Mouse (Mus musculus) liver, adult 2 months (tissue): Measurements from ENCODE around the gene Ppm1h. TPM values are rescaled to one million over a fixed set of nuclear protein-coding genes. Genes with fewer than 3 reads are reported as not detected.

Experiments used
- DNase-seq: peaks from one replicate; pipeline ENCODE4 v3.0.0-alpha.2; 2011; ENCODE audit warnings: low read depth, low spot score; ENCODE audit errors: extremely low read depth
- H3K27ac ChIP-seq: fragments of 200-500 bp; replicated peaks from 2 replicates; pipeline ENCODE4 v1.5.1; 2012; ENCODE audit warnings: low read depth, mild to moderate bottlenecking, control low read depth, inconsistent platforms, low read length; ENCODE audit not compliant: insufficient read depth
- H3K27me3 ChIP-seq: fragments of 200-500 bp; 2 replicates; pipeline ENCODE4 v1.6.1; 2012; ENCODE audit warnings: mild to moderate bottlenecking, moderate library complexity, low read length, inconsistent platforms; ENCODE audit not compliant: control insufficient read depth, insufficient read depth
- H3K36me3 ChIP-seq: fragments of 200-500 bp; 2 replicates; pipeline ENCODE4 v1.6.1; 2012; ENCODE audit warnings: low read length, inconsistent platforms; ENCODE audit not compliant: control insufficient read depth, insufficient read depth
- H3K4me1 ChIP-seq: fragments of 200-500 bp; 2 replicates; pipeline ENCODE4 v1.6.1; 2011; ENCODE audit warnings: low read length; ENCODE audit not compliant: control insufficient read depth, insufficient read depth
- H3K4me3 ChIP-seq: fragments of 200-500 bp; 2 replicates; pipeline ENCODE4 v1.5.1; 2011; ENCODE audit warnings: low read depth, mild to moderate bottlenecking, control low read depth, low read length, moderate library complexity; ENCODE audit not compliant: insufficient read depth
- H3K79me2 ChIP-seq: fragments of 200-500 bp; 2 replicates; pipeline ENCODE4 v1.6.1; 2012; ENCODE audit warnings: inconsistent platforms, mild to moderate bottlenecking, low read length, moderate library complexity; ENCODE audit not compliant: control insufficient read depth, insufficient read depth
- H3K9ac ChIP-seq: fragments of 200-500 bp; 2 replicates; pipeline ENCODE4 v1.6.1; 2012; ENCODE audit warnings: low read depth, mild to moderate bottlenecking, control low read depth, inconsistent platforms, low read length
- CTCF ChIP-seq: fragments of 200-500 bp; IDR thresholded peaks from 2 replicates; pipeline ENCODE4 v1.5.1; 2011; ENCODE audit warnings: low read depth, low read length, control low read depth
- POLR2A ChIP-seq: fragments of 200-500 bp; IDR thresholded peaks from 2 replicates; pipeline ENCODE4 v1.6.1; 2011; ENCODE audit warnings: low read length, control low read depth; ENCODE audit not compliant: insufficient read depth; ENCODE audit errors: extremely low read depth
- WGBS: fragments of 180-500 bp; shearing (Covaris S2); methylation state at CpG from one replicate; pipeline ENCODE4 v1.1.7; 2018; 5-methylcytosine and 5-hydroxymethylcytosine counted together
- polyA plus RNA-seq: library from polyadenylated mRNA; depleted of rRNA; stranded (reverse); fragments of >200 nt; gene quantifications from 2 replicates; pipeline ENCODE4 v1.2.3, GENCODE M21; 2012
- total RNA-seq: library from RNA; depleted of rRNA; stranded (reverse); fragments of >200 nt; gene quantifications from 2 replicates; pipeline ENCODE4 v1.2.3, GENCODE M21; 2014

Ppm1h gene
- total and polyA plus RNA-seq, 2 experiments, result 1.5 to 3.7 TPM

DNA sequence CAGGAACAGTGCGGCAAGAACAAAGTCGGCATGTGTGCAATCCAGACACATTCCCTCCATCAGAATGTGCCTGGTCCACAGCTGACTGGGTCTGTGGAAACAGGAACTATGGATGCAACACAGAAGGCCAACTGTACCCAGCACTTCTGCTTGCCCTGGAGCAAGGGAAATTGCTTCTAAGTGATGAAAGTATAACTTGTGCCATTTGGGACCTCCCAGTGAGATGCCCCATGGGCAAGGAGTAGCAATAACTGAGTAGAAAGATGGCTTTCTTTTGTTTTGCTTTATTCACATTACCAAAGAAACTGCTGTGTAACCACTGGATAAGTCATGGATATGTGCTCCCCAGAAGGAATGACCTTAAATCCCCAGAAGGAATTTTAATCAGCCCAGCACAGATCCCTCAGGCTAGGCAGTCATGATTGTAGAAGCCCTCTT is 169.5 kb downstream of the Ppm1h start:
- Histone ChIP-seq H3K79me2 (no peaks in the 10 kb centered on the region), H3K36me3 (no peaks in the 10 kb centered on the region; the same call in 1 of the 2 replicates), H3K27ac (no peak overlapping the region), H3K9ac (no peak overlapping the region), H3K4me1 (no peaks in the 10 kb centered on the region), H3K27me3 (no peaks in the 10 kb centered on the region), H3K4me3 (no peak overlapping the region)
- WGBS, result 78% methylated on average over 2 of the region's 2 CpGs
- DNase-seq, result no peak
- TF ChIP-seq POLR2A, result no peak
- no peak for TF ChIP-seq CTCF

DNA sequence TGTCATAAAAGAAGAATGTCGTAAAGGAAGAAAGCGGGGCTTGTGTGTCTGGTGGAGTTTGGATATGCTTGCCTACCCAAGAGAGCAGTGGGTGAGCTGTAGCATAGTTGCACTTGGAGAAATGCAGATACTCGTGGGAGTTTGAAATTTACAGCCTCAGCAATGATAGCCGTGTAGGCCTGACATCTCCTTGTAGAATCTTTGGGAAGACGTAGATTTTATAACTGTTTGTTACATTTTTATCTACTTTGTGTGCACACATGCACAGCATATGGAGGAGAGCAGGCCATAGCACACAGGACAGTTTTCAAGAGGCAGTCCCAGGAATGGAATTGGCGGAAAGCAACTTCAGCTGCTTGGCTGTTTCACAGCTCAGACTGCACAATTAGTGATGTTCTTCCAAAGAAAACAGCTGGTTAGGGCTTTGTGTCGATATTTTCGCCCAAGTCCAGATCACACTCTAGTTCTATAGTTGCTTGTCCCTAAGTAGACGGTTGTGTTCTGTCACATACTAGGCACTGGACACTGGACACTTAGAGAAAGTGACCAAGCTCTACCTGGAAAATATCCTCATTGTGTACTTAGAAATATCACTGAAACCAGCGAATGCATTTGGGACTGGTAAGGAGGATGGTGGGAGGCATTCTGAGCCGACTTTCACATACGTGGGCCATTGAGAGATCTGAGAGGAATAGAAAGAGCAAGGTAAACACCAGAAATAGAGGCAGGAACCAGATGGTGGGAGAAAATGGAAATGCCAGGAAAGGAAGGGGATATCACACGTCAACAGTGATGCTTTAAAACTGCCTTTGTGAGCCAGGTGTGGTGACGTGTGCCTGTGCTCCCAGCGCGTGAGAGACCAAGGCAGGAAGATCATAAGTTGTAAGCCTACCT is 173.0 kb downstream of the Ppm1h start:
- no peaks in the 10 kb centered on the region for H3K79me2 ChIP-seq
- no peak for DNase-seq
- no peak for TF ChIP-seq CTCF
- TF ChIP-seq POLR2A, result no peak
- H3K36me3 ChIP-seq, result no peaks in the 10 kb centered on the region
- H3K9ac ChIP-seq, result no peak overlapping the region
- no peaks in the 10 kb centered on the region for H3K4me1 ChIP-seq
- no peaks in the 10 kb centered on the region for H3K27me3 ChIP-seq
- no peak overlapping the region for H3K27ac ChIP-seq
- WGBS, result 94% methylated on average over 16 of the region's 16 CpGs
- H3K4me3 ChIP-seq, result no peak overlapping the region

- no peaks in the 10 kb centered on the region for H3K79me2 ChIP-seq
- TF ChIP-seq POLR2A, result no peak
- H3K4me3 ChIP-seq, result no peak overlapping the region
- no peaks in the 10 kb centered on the region for H3K27me3 ChIP-seq
- no peak overlapping the region for H3K27ac ChIP-seq
- WGBS, result 31% methylated on average over 6 of the region's 6 CpGs
- H3K9ac ChIP-seq, result no peak overlapping the region
- H3K36me3 ChIP-seq, result no peaks in the 10 kb centered on the region
- no peak for DNase-seq
- no peaks in the 10 kb centered on the region for H3K4me1 ChIP-seq
Measured at GRCm38 (mm10) chr10:122854571-122854970, 176.0 kb downstream of the Ppm1h start.

DNA sequence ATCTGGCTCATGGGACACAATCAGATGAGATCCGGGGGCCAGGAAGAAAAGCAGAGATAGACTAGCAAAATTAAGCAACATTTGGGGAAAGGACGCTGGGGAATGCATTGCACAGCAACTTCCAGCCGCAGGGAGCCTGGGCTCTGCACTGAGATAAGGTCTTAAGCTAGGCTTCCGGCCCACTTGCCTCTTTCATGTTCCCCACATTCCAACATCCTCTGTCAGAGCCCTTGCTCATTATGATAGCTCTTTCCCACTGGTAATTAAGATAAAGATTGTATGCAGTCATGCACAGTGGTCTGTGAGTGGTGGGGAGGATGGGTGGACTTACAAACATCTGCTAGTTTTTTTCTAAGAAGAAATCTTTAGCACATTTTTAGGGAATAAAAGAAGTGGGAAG is 176.6 kb downstream of the Ppm1h start:
- Histone ChIP-seq H3K9ac (no peak overlapping the region), H3K4me3 (no peak overlapping the region), H3K4me1 (no peaks in the 10 kb centered on the region), H3K27ac (no peak overlapping the region), H3K27me3 (no peaks in the 10 kb centered on the region), H3K36me3 (no peaks in the 10 kb centered on the region), H3K79me2 (no peaks in the 10 kb centered on the region)
- TF ChIP-seq POLR2A, result no peak
- TF ChIP-seq CTCF, result no peak
- WGBS, result 56% methylated on average over 4 of the region's 4 CpGs
- DNase-seq, result peak; percentile 39

DNA sequence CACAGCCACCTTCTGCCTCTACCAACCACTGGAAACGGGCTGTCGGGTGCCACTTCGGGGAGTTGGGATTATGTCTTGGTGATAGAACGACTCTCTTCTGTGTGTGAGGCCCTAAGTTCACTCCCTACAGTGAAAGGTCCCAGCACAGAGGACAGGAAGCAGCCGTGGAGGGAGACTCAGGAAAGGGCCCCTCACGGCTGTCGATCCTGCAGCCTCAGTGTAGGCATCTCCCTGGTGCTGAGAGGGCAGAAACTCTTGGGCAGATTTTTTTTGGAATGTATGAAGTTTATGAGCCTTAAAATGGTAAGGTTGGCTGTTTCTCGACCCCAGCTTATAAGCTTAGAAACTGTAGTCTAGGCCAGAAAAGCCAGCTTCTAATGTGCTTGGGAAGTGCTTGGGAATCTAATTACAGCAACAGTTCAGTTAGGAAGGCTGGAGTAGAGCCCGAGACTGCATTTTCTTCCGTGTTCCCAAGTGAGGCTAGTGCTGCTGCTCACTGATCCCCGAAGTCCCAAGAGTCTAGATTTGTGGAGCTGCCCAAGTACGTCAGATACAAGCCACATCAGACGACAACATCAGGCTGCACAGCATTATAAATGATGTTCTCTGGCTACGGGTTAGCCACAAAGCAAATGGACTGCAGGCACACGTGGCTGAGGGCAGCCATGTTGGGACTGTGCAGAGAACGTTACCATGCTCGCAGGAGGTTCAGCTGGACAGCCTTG is 177.6 kb downstream of the Ppm1h start:
- TF ChIP-seq POLR2A (no peak), CTCF (no peak)
- H3K4me3 ChIP-seq, result no peak overlapping the region
- DNase-seq, result no peak

DNA sequence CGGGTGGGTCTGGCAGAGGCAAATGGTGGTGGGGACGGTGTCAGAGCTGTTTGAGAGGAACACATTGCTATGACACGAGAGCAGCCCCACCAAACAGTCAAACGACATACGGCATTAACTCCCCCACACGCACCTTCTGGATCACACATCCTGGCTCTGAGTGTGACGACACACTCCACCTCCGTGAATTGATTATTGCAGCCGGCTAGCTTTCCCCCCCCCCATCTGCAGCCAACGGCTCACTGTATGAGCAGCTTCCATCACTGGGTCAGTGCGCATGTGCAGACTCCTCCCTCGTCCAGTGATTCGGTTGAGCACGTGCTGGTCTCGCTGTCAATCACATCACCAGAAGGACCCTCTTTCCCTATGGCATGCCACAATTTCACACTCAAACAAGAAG is 178.6 kb downstream of the Ppm1h start:
- no peak overlapping the region for H3K27ac ChIP-seq
- H3K36me3 ChIP-seq, result no peaks in the 10 kb centered on the region
- no peaks in the 10 kb centered on the region for H3K27me3 ChIP-seq
- no peak for DNase-seq
- TF ChIP-seq POLR2A, result no peak
- TF ChIP-seq CTCF, result no peak
- 94% methylated on average over 15 of the region's 15 CpGs for WGBS
- H3K4me3 ChIP-seq, result no peak overlapping the region
- no peak overlapping the region for H3K9ac ChIP-seq
- no peaks in the 10 kb centered on the region for H3K79me2 ChIP-seq
- H3K4me1 ChIP-seq, result no peaks in the 10 kb centered on the region

More for the DNA sequence above, 177.6 kb downstream of the Ppm1h start:
- Histone ChIP-seq H3K4me1 (no peaks in the 10 kb centered on the region), H3K79me2 (no peaks in the 10 kb centered on the region), H3K9ac (no peak overlapping the region), H3K27ac (no peak overlapping the region), H3K27me3 (no peaks in the 10 kb centered on the region), H3K36me3 (no peaks in the 10 kb centered on the region)
- 84% methylated on average over 17 of the region's 17 CpGs for WGBS
